Mouse (Mus musculus): ENCODE results near the gene Wdr53. TPM values are rescaled to one million over a fixed set of nuclear protein-coding genes. Genes with fewer than 3 reads are reported as not detected.
"Not testable (repeated sequence)": the region's sequence is repeated elsewhere in the genome, so short reads cannot be mapped to it uniquely, and the experiment has no call there.

Wdr53 gene
- 10 to 100 TPM; 12.8 to 13.7 TPM for total RNA-seq (2021)

- DNase-seq (ENCODE audit: extremely low spot score in 1 of 2, low spot score in 1 of 2) = peak; percentile 94 to 95
Observed at GRCm38 (mm10) chr16:32246952-32247370, at the start of gene Wdr53, which contains the start of gene Fbxo45. TSS of gene Wdr53 (plus strand) at chr16:32247227. TSS of gene Fbxo45 (minus strand) at chr16:32247158.

- no peak for DNase-seq (ENCODE audit: extremely low spot score in 1 of 2, low spot score in 1 of 2)
Observed at GRCm38 (mm10) chr16:32200256-32201003, 46.6 kb upstream of the Wdr53 start.

GRCm38 (mm10) chr16:32201004-32201325 lies 46.1 kb upstream of the Wdr53 start:
- no peak for DNase-seq (ENCODE audit: extremely low spot score in 1 of 2, low spot score in 1 of 2)

GRCm38 (mm10) chr16:32202681-32203080 lies 44.3 kb upstream of the Wdr53 start:
- peak; percentile 26 to 67 for DNase-seq (ENCODE audit: extremely low spot score in 1 of 2, low spot score in 1 of 2)

- no peak for DNase-seq (ENCODE audit: extremely low spot score in 1 of 2, low spot score in 1 of 2)
Observed at GRCm38 (mm10) chr16:32204902-32205301, 42.1 kb upstream of the Wdr53 start.

GRCm38 (mm10) chr16:32214156-32214555 lies 32.9 kb upstream of the Wdr53 start:
- no peak for DNase-seq (ENCODE audit: extremely low spot score in 1 of 2, low spot score in 1 of 2)

- DNase-seq (ENCODE audit: extremely low spot score in 1 of 2, low spot score in 1 of 2) = no peak
Observed at GRCm38 (mm10) chr16:32214804-32215576, 32.0 kb upstream of the Wdr53 start.

- no peak for DNase-seq (ENCODE audit: extremely low spot score in 1 of 2, low spot score in 1 of 2)
Observed at GRCm38 (mm10) chr16:32221803-32222202, 25.2 kb upstream of the Wdr53 start.

GRCm38 (mm10) chr16:32222399-32222798 lies 24.6 kb upstream of the Wdr53 start:
- DNase-seq (ENCODE audit: extremely low spot score in 1 of 2, low spot score in 1 of 2) = no peak

GRCm38 (mm10) chr16:32232050-32232449 lies 15.0 kb upstream of the Wdr53 start:
- DNase-seq (ENCODE audit: extremely low spot score in 1 of 2, low spot score in 1 of 2) = not testable (repeated sequence)

GRCm38 (mm10) chr16:32237930-32238680 lies 8.9 kb upstream of the Wdr53 start:
- DNase-seq (ENCODE audit: extremely low spot score in 1 of 2, low spot score in 1 of 2) = no peak

- no peak for DNase-seq (ENCODE audit: extremely low spot score in 1 of 2, low spot score in 1 of 2)
Observed at GRCm38 (mm10) chr16:32239428-32240312, 7.4 kb upstream of the Wdr53 start.

GRCm38 (mm10) chr16:32243901-32244300 lies 3.1 kb upstream of the Wdr53 start:
- DNase-seq (ENCODE audit: extremely low spot score in 1 of 2, low spot score in 1 of 2) = no peak

- peak; percentile 40 to 44 for DNase-seq (ENCODE audit: extremely low spot score in 1 of 2, low spot score in 1 of 2)
Observed at GRCm38 (mm10) chr16:32246351-32246791, 656 bp upstream of the Wdr53 start.

GRCm38 (mm10) chr16:32264225-32264624 lies 17.2 kb downstream of the Wdr53 start:
- peak in 1 of 2 experiments; percentile 14 for DNase-seq (ENCODE audit: extremely low spot score in 1 of 2, low spot score in 1 of 2)

GRCm38 (mm10) chr16:32271291-32271690 lies 24.3 kb downstream of the Wdr53 start, which contains the start of gene Smco1:
TSS of gene Smco1 (plus strand) at chr16:32271468.
- no peak for DNase-seq (ENCODE audit: extremely low spot score in 1 of 2, low spot score in 1 of 2)

GRCm38 (mm10) chr16:32273338-32273737 lies 26.3 kb downstream of the Wdr53 start:
- no peak for DNase-seq (ENCODE audit: extremely low spot score in 1 of 2, low spot score in 1 of 2)

GRCm38 (mm10) chr16:32275041-32275440 lies 28.0 kb downstream of the Wdr53 start:
- no peak for DNase-seq (ENCODE audit: extremely low spot score in 1 of 2, low spot score in 1 of 2)

GRCm38 (mm10) chr16:32275830-32276229 lies 28.8 kb downstream of the Wdr53 start:
- DNase-seq (ENCODE audit: extremely low spot score in 1 of 2, low spot score in 1 of 2) = no peak
